Mouse (Mus musculus) mature B cell (primary cell): ENCODE results near the gene Zdhhc21.

Experiments
- in situ Hi-C: fragments of 300-500 bp; cut with MboI; formaldehyde crosslinking; loops from 2 replicates; pipeline ENCODE4 v1.14.3; 2019

The Zdhhc21 gene

DNA sequence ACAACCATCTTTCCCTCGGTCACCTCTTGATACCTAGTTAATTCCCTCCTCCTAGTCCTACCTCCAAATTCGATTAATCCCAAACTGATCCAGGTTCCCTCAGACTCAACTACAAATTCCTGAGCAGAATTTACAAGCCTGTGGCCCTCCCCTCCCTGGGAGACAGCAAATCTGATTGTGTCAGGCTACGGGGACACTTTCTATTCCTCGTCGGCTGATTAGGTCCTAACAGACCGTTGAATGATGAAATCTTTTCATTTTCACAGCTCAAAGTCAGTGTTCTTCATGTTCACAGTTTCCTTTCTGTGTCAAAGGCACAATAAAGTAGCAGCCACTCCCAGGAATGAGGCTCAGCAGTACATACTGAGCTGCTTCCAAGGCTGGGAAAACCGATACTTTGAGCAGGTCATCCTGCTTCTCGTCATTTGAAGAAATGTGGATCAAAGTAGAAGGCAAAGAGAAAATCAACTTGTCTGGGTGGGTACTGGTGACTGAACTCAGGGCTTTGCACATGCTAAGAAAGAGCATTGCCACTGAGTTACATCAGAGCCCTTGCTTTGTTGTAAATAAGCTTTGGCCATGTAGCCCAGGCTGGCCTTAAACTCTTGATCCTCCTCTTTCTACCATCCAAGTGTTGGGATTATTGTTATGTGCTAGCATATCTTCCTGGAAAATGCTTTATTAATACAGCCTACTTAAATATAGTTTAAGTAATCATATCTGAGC, 5.4 kb upstream of the Zdhhc21 start:
- in situ Hi-C loops: no loop called here

DNA sequence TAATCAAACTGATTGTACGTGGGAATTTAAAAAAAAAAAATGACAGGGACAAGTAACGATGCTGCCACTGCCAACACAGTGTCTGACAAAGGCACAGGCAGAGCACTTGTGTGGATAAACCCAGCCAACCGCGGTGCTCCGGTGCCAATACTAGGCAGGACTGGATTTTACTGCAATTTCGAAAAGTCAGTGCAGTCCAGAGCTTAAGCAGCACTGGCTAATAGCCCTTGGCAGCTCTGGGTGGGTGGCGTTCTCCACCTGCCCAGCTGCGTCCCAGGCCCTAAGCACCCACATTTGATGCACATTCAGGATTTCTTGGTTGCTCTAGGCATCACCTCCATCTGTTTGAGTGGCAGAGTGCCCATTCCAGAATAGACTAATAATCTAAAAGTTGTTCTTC, 3.6 kb upstream of the Zdhhc21 start:
- in situ Hi-C loops: no loop called here

DNA sequence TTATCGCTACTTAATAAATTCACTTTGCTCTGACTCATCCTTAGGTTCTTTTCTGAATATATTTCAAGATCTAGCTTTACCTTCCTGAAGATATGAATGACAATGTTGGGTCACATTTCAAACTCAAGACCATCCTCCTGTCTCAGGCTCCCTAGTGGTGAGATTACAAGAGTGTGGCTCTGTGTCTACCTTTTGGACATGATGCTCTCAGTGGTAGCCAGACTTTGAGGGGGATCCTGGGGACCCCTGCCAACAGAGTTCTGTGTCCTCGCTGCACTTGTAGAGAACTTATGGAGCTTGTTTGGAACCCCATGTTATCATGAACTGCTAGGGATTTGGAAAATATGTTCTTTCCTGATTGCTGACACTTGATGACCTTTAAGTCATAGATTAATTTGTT, 1.7 kb upstream of the Zdhhc21 start:
- in situ Hi-C loops: no loop called here

DNA sequence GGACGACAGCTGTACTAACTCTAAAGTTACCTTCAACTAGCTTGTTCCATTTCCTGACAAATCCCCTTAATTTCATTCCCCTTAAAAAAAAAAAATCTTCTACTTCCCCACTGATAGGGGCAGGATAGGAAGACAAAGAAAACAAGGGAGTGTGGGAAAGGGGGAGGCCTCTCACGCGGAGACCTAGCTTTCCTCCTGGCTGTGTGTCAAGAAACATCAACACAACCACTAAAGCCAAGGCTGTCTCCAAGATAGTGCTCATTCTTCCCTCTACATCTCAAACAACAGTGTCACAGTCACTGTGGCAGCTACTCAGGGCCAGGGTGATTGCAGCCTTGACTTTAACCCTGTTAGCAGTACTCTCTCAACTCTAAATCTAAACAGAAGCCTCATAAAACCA, 808 bp upstream of the Zdhhc21 start:
- in situ Hi-C loops: no loop called here

DNA sequence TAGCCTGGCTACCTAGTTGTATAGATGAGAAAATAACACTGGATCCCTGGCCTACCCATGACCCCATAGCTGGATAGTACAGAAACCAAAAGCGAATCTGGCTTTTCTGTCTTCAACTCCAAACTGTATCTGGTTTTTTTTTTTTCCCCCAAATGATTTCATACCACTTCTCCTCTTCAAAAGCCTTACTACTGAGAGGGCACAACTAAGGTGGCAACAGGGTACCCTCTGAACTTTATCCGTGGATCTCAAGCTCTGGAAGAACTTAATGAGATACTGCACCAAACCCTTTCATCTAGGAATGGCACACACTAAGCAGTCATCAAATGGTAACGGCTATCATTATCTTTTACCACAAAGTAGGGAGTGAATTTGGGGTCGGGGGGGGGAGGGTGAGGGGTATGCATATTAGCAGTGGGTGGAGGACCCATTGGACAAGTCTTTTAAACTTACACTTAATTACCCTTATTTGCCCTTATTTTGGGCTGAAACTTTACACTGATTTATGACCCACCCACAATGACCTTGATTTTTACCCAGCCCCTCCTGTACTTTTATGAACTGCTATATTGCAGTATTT, 1.2 kb downstream of the Zdhhc21 start:
- in situ Hi-C loops: no loop called here

DNA sequence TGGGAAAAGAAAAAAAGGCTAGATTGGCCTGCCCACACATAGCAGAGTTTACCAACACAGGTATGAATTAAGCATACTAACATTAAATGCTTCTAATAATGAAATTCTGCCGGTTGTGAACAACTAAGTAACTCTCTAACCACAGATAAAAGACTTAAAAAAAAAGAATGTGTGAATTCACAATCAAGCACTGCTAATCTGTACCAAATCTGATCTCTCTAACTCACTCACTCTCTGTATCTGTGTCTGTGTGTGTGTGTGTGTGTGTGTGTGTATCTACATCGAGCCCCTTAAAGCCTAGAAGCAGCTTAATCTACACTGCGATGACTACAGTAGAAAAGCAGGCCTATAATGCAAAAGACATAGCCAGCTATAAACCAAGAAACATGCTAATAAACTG, 2.8 kb downstream of the Zdhhc21 start:
- in situ Hi-C loops: no loop called here

DNA sequence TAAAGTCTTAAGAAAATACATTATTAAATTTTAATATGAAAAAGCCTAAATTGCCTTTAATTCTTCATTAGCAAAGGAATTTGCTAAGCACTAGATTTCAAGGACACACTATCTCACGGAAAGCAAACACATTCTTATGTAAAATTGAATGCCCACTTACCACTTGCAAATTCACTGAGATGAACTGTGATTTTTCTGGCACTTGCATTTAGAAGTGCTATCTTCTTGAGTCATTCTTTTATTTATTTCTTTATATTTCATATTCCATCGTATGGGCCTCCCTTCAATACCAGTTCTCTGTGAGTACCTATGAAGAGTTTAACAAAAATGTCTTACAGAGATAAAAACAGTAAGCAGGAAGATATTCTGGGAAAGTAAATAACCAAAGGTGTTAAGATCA, 5.9 kb downstream of the Zdhhc21 start:
- in situ Hi-C loops: no loop called here

DNA sequence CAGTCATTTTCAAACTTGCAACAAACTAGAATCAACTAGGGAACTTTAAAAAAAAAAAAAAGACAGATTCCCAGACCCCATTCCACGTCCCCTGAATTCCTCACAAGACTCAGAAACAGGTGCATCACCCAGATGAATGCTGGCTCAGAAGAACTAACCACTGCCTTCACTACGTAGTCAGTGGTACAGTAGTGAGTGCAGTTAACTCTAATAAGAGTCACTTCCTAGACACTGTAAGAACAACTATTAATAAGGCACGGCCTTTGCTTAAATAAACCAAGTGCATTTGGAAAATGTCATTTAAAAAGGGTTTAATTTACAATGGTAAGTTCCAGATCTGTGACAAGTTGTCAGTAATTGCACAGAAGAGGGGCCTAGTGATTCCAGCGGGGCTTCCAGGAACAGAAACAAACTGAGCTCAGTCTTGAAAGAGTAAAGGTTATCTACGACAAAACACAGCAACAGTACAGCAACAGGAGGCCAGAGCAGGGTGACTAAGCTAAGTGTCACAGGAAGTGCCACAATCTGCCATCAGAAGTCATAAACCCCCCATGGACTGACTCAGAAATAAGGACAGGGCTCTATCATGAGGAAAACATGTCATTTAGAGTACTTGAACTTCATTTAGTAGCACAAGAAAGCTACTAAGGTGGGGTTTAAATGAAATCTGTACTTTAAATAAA, 11.1 kb downstream of the Zdhhc21 start:
- in situ Hi-C loops: no loop called here

DNA sequence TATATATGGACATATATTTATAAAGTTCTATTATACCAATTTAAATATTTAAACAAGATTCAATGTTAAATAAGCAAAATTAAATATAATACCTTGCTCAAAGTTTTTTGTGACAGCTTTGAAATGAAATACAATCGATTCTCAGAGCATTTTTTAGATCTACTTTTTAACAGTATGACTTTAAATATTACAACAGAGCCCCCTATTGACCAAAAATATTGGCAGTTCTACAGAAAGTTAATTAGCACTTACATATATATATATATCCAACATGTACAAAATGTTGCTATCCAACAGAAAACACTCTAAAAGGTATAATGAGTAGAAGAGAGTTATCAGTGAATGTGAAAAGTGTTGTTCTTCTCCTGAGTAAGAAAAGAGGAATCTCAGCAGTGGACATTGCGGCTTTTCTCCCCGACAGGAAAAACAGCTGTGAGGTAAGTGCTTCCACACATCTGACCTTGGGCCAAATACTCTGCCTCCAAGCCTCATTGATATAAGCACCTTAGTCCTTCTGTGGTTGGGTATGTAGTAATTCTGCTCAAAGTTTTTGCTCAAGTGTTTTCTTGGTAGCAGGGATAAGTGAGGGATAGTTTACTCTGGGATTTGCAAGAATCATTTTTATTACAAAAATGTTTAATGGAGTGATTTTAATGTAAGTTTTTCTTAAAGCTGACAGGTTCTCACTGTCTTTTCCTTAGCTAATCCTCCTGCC, 22.1 kb downstream of the Zdhhc21 start:
- in situ Hi-C loops: no loop called here

DNA sequence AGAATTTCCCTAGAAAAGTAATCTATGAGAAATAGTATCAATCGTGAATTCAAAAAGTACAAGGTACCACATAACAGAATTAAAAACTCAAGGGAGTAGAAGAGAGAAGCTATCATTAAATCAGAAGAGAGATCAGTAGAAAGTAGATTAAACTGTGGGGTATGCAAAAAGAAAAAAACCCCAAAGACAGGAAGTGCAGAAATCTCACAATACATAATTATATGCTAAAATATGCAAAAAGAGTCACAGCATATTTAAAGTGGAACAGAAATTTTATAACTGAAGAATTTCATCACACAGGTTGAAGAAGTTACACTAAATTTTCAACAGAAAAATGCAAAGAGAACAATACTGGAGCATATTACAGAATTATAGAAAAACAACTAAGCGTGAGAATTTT, 28.6 kb downstream of the Zdhhc21 start:
- in situ Hi-C loops: no loop called here

DNA sequence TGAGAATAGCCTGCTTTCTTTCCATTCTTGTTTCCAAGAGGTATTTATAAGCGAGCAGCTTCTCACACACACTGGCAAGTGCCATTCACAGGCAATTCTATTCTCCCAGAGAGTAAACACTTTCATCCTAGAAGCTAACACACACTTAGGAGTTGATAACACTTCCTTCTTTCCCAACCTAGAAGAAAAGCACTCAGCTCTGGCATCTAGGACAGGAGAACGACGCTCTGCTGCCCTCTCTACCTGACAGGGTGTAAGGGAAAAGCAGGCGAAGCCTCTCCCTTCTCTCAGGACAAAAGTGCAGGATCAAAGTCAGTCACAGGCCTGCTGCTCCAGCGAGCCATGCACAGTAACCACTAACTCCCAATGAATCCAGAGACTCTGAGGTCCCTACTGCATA, 30.3 kb downstream of the Zdhhc21 start:
- in situ Hi-C loops: no loop called here

DNA sequence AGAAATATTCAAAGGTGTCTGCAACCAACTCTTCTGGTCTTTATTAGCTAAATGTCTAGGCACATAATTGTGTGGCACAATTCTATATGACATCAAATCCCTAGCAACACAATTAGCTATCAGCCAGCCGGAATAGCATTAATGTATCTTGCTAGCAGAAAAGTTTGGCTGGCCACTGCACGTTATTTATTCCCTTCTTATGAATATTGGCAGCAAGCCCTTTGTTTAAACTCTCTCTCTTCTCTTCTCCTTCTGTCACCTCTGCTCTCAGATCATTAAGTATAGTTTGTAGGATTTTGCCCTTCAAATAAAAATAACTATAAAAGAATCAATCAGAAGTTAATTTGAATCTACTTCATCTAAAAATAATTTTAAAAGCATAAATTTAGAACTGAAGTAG, 32.8 kb downstream of the Zdhhc21 start:
- in situ Hi-C loops: no loop called here

DNA sequence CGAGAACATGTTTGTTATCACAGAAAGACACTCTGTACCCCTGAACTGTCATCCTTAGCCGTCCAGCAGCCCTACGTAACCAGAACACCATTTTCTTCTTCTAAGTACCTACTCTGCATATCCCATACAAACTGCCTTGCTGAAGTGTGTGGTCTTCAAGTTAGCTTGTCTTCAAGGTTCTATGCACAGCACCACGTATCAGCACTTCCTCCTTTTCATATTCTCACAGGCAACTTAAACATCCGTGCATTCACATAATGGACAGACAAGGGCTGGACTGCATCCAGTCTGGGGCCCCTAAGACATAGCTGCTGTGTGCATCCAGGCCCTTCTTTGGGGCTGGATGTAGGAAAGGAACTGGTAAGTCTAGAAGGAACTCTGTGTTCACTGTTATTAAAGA, 41.9 kb downstream of the Zdhhc21 start:
- in situ Hi-C loops: no loop called here

DNA sequence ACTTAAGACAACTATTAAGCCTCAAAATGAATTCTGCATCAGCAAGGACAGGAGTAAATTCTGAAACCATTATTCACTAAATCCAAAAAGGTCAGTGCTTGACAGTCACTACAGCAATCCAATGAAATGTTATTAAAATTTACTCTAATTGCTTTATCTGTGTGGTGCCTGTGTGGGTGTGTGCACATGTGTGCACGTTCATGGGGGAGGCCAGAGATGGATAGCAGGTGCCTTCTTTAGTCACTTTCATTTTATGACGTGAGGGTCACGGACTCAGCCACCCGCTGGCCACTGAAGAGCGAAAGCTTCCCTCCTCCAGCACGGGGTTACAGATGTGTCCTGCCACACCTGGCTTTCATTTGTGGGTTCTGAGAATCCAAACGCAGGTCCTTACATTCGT, 43.4 kb downstream of the Zdhhc21 start:
- in situ Hi-C loops: no loop called here

DNA sequence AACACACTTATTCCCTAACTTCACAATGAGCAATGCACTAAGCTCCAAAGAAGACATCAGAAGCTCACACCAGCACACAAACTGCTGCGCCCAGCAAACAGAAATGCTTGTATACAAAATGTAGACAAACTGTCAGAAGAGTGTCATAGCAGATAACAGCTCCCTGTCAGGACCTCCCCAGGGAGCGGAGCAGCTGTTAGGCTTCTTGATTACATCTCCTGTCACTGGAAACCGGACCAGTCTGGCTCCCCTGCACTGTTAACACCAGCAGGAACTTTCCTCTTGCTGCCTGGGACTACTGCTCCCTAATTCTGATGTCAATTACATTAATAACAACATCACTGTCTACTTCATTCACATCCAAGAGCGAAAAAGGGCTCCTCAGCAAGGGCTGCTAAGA, 44.5 kb downstream of the Zdhhc21 start:
- in situ Hi-C loops: no loop called here

DNA sequence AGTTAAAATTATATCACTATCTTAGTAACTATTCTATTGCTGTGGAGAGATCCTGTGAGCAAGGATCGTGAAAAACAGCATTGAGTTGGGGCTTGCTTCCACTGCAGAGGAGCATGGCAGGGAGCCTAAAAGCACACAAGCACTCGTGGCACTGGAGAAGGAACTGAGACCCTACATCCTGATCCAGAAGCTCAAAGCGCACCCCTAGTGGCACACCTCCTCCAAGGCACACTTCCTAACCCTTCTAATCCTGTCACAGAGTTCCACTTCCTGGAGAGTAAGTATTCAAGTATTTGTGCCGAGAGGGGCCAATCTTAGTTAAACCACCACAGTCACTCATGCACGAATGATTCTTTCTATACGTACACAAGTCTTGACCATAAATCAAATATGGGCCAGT, 46.4 kb downstream of the Zdhhc21 start:
- in situ Hi-C loops: no loop called here

DNA sequence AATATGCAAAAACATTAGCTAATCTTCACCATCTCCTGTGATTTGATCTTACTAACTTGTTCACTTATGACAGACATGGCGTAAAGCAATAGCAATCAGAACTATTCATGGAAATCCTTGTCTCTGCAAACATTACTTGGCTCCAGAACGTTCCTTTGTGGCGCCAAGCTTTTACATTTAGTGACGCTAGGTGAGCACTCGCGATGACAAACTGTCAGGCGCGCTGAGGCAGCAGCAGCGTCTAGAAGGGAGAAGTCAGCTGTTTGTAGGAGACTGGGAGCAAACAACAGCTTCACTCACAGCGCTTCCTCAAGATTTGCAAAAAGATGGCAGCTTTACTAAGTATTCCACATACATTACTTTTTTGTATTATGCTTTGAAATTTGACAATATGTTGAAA, 51.9 kb downstream of the Zdhhc21 start:
- in situ Hi-C loops: no loop called here

DNA sequence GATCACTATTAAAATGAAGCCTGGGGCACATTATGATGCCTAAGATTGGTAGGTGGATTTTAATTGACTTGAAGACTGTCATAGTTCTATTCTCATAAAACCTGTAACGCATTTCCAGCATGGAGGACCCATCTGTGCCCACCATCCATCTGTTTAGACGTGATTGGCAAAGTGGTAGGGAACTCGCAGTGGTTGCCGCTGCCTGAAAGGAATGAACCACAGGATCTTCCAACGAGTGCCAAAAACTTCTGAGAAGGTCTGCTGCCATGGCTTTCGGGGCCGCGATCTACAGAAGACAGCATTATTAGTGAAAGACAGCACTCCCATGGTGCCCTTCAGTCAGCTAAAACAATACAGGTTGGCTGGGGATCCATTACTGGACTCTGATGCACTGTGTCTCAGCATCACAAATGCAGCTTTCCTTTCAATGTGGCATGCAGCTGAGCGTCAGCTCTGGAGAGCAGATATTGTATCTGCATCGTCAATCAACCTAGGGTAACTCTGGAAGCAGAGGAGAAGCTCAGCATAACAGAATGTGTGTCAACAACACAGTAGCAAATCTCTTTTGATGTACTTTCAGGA, 53.5 kb downstream of the Zdhhc21 start:
- in situ Hi-C loops: no loop called here

DNA sequence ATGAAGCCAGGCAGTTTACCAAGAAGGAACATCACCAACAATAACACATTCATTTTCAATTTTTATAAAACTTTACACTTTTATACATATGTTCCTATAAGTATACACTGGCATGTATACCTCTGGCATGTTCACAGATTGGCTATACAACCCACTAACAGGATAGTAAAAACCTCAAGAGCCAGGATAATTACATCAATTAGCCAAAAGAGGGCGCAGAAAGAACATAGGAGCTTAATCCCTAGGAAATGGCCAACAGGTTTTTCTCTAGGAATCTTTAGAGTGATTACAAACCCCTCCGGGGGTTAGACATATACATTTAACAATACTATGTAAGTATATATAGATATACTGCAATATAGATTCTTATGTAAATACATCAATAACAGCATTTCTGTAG, 55.7 kb downstream of the Zdhhc21 start:
- in situ Hi-C loops: no loop called here

DNA sequence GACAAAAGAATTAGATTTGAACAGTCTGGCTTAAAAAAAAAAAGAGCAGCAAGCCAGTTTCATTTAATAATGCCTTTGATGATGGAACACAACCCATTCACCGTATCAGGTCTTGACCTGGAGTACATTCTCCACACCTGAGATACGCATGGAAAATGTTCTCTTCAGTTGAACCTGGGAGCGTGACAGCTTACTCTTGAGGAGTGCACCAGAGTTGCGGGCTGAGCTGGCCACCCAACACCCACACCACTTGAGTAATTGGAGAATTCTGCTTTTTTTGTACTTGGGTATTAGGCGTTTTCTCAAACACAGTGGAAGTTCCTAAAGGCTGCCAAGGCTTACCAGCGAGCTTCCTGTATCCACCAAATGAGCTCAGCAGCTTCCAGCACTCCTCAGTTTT, 66.2 kb downstream of the Zdhhc21 start:
- in situ Hi-C loops: no loop called here

DNA sequence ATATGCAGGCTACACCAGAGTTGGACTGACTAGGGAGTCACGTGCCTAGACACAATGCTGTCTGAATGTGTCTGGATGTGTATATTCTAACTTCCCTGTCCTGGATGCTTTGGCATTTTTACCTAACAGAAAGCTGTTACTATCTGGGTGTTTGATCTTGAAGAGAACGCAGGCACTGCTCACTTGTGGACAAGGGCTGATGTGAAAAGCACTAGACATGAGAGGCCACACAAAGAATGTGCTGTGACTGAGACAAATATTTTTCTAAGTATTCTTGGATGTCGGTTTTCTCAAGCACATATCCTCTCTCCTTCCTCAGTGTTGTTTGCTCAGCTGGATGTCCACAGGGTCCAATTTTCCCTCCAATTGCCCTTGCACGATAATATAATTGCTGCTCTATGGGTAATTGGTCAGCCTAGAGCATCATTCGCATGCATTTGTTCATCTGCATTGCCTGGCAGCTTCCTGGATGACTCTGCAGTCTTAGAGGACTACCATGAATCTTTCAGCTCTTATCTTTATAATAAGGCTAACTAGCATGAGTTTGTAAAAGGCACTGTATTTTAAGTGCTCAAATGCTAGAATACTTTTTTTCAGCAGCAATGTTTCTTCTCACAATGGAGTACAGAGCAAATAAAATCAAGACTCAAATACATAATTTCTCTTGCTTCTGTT, 66.7 kb downstream of the Zdhhc21 start:
- in situ Hi-C loops: no loop called here
